9 mouse cellular contexts compared by ENCODE assay signal in the genomic region with DNA sequence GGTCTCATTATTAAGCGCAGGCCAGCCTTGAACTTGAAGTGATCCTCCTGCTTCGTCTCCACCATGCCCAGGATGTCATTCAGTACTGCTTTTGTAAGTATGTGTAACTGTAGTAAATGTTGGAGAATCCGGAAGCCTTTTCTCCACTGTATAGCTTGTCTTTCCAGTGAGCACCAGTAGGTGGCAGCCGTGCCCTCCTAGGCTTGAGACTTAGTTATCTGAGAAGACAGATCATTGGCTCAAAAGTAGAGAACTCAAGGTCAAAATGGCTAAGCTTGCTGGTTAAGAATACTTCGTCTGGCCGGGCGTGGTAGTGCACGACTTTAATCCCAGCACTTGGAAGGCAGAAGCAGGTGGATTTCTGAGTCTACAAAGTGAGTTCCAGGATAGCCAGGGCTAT.
DNase-seq lines count a peak whose midpoint lies in the region; TF ChIP-seq lines count a peak whose summit lies in the region.
"Had no signal": no experiment of that assay in that cellular context is flagged by ENCODE, and none has a peak within 500 bp of the region (broad histone marks: within the 10 kb centered on the region; RNA-seq: fewer than 3 reads in every experiment).

No protein-coding gene starts in this region.

- no peaks in the 10 kb centered on the region for H3K4me1 ChIP-seq in heart, adult 2 months (ENCODE audit: control insufficient read depth, insufficient read depth, low read length)
- H3K4me1 ChIP-seq in heart, embryonic 10.5 days, result no peaks in the 10 kb centered on the region
- H3K4me1 ChIP-seq: neural tube, embryonic 12.5 days had no signal

- TF ChIP-seq EP300 in heart, adult 2 months (IDR thresholded peaks at IDR 0.05; ENCODE audit: insufficient read depth, low read depth, low read length), result 0 out of 2 replicates have a peak, but pooled peaks have one; percentile 45

- peak; percentile 91 for TF ChIP-seq CTCF in heart, adult 2 months (IDR thresholded peaks at IDR 0.05)
- peak; percentile 93 for TF ChIP-seq CTCF in layer of hippocampus, adult 2 months (conservative IDR thresholded peaks at IDR 0.05)

- no peaks in the 10 kb centered on the region for H3K79me2 ChIP-seq in heart, adult 2 months (replicated peaks; ENCODE audit: control insufficient read depth, insufficient read depth, low read length)

- no peaks in the 10 kb centered on the region for H3K36me3 ChIP-seq in heart, adult 2 months (ENCODE audit: control insufficient read depth, insufficient read depth, low read length)
- H3K36me3 ChIP-seq in heart, embryonic 10.5 days, result peaks cover 10% of the 10 kb centered on the region

- H3K27me3 ChIP-seq in heart, adult 2 months (ENCODE audit: control insufficient read depth, insufficient read depth, low read length), result no peaks in the 10 kb centered on the region
- no peaks in the 10 kb centered on the region for H3K27me3 ChIP-seq in heart, embryonic 10.5 days (ENCODE audit: insufficient read depth, poor library complexity, severe bottlenecking)
- H3K27me3 ChIP-seq: neural tube, embryonic 12.5 days had no signal

- no peak for TF ChIP-seq POLR2A in heart, adult 2 months (IDR thresholded peaks at IDR 0.05; ENCODE audit: insufficient read depth, low read depth, low read length)

- peak; percentile 53 to 75 for DNase-seq in heart, adult 2 months
- DNase-seq in heart, embryonic 10.5 days (ENCODE audit: low spot score), result no peak
- DNase-seq in adipocyte (ENCODE audit: low spot score), result peak; percentile 81
- peak; percentile 69 to 78 for DNase-seq in cerebellum, postnatal 25 days
- peak; percentile 24 for DNase-seq in gastrocnemius, postnatal 25 days
- peak; percentile 54 to 79 for DNase-seq in layer of hippocampus, adult 2 months (ENCODE audit: low spot score in 2 of 2)
- DNase-seq in lung, postnatal 14 days, result peak; percentile 74
- DNase-seq in skeletal muscle tissue, adult 2 months (ENCODE audit: low read depth, low spot score), result peak; percentile 22

- intact Hi-C loops in heart, adult 2 months (cut with DNase I), result loop anchor here (2.0 to 10.0 kb wide), 3 partner anchors 108 to 290 kb away; no protein-coding TSS in a partner anchor

- H3K4me3 ChIP-seq in heart, adult 2 months, result no peak overlapping the region
- H3K4me3 ChIP-seq in heart, embryonic 10.5 days, result no peak overlapping the region
- no peak overlapping the region for H3K4me3 ChIP-seq in layer of hippocampus, adult 2 months
- H3K4me3 ChIP-seq: neural tube, embryonic 12.5 days had no signal

- H3K9me3 ChIP-seq in heart, embryonic 10.5 days, result no peaks in the 10 kb centered on the region
- H3K9me3 ChIP-seq: neural tube, embryonic 12.5 days had no signal

- no peak overlapping the region for H3K9ac ChIP-seq in heart, adult 2 months (ENCODE audit: low read depth, low read length)
- H3K9ac ChIP-seq: neural tube, embryonic 12.5 days had no signal

- 27% methylated on average over 8 of the region's 8 CpGs for WGBS in heart, adult 2 months
- 22% methylated on average over 8 of the region's 8 CpGs for WGBS in heart, embryonic 10.5 days

- no peak overlapping the region for H3K27ac ChIP-seq in heart, adult 2 months
- H3K27ac ChIP-seq in heart, embryonic 10.5 days, result no peak overlapping the region
- no peak overlapping the region for H3K27ac ChIP-seq in layer of hippocampus, adult 2 months
- H3K27ac ChIP-seq: neural tube, embryonic 12.5 days had no signal
